17 mouse cellular contexts compared by ENCODE assay signal in the genomic region with DNA sequence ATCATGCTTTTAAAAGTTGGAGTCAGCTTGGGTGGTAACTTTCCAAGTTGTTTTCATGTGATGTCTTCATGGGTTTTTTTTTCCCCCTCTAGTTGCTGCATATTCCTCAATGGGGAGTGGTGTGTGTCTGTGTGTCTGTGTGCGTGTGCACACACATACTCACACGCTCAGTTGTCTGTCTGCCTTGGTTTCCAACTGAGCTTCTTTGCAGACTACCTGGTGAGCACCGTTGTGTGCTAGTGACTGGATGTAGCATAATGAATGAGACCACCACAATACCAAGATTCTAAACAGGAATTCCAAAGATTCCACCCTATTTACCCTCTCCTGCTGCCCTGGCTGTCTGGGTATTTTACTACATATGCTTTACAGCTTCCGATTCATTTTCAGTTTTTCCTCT.
"Had no signal": no experiment of that assay in that cellular context is flagged by ENCODE, and none has a peak within 500 bp of the region (broad histone marks: within the 10 kb centered on the region; RNA-seq: fewer than 3 reads in every experiment).

No protein-coding gene starts in this region.

- H3K27me3 ChIP-seq: neural tube, embryonic 12.5 days; neural tube, embryonic 13.5 days; neural tube, embryonic 15.5 days; stomach, embryonic 15.5 days had no signal

- H3K9me3 ChIP-seq: neural tube, embryonic 12.5 days; neural tube, embryonic 13.5 days; neural tube, embryonic 15.5 days; stomach, embryonic 15.5 days had no signal

- H3K36me3 ChIP-seq: neural tube, embryonic 12.5 days; neural tube, embryonic 13.5 days; neural tube, embryonic 15.5 days; stomach, embryonic 15.5 days had no signal

- H3K9ac ChIP-seq: neural tube, embryonic 12.5 days; neural tube, embryonic 13.5 days; neural tube, embryonic 15.5 days; stomach, embryonic 15.5 days had no signal

- H3K4me3 ChIP-seq: neural tube, embryonic 12.5 days; neural tube, embryonic 13.5 days; neural tube, embryonic 15.5 days; stomach, embryonic 15.5 days had no signal

- H3K4me2 ChIP-seq: neural tube, embryonic 12.5 days; neural tube, embryonic 13.5 days; neural tube, embryonic 15.5 days; stomach, embryonic 15.5 days had no signal

- DNase-seq: retina, postnatal 1 day; right cerebral cortex, adult 18-20 months; right cerebral cortex, postnatal 14 days; right cerebral cortex, postnatal 25 days; right cerebral cortex, postnatal 4 days; spleen, adult 18-20 months; thymus, adult 18-20 months; thymus, adult 2 months; thymus, postnatal 14 days; thymus, postnatal 25 days; thymus, postnatal 36 days; thymus, postnatal 4 days had no signal

- H3K4me1 ChIP-seq: neural tube, embryonic 12.5 days; neural tube, embryonic 13.5 days; neural tube, embryonic 15.5 days; stomach, embryonic 15.5 days had no signal

- H3K27ac ChIP-seq: neural tube, embryonic 12.5 days; neural tube, embryonic 13.5 days; neural tube, embryonic 15.5 days; stomach, embryonic 15.5 days; stomach, postnatal 0 days had no signal
